Mouse (Mus musculus): ENCODE data around the gene Gm21679. TPM values are rescaled to one million over a fixed set of nuclear protein-coding genes. Genes with fewer than 3 reads are reported as not detected.
"Not testable (repeated sequence)": the region's sequence is repeated elsewhere in the genome, so short reads cannot be mapped to it uniquely, and the experiment has no call there.

Gene Gm21679
- not detected in 2 replicates for total RNA-seq (2012; rRNA removed)
- polyA plus RNA-seq (2012; ENCODE audit: insufficient read depth in 1 of 2, insufficient read length in 2 of 2, low read depth in 1 of 2, low replicate concordance in 2 of 2, missing spikeins in 1 of 2): not detected

GRCm38 (mm10) chrY:29683270-29683669, at the start of gene Gm21679:
Gm21679 (minus strand) TSS chrY:29683370.
- H3K4me3 ChIP-seq (ENCODE audit: control insufficient read depth in 1 of 2, insufficient read depth in 1 of 2, low read depth in 2 of 2, low read length in 2 of 2); H3K79me2 ChIP-seq (ENCODE audit: control insufficient read depth, insufficient read depth, low read length, poor library complexity); H3K27me3 ChIP-seq (ENCODE audit: control insufficient read depth in 1 of 2, insufficient read depth in 2 of 2, low read length in 2 of 2); H3K27ac ChIP-seq (ENCODE audit: control insufficient read depth, low read depth, low read length); H3K36me3 ChIP-seq (ENCODE audit: control insufficient read depth in 1 of 2, insufficient read depth in 2 of 2, low read length in 2 of 2); DNase-seq (ENCODE audit: low read depth, low spot score); H3K9ac ChIP-seq (ENCODE audit: control insufficient read depth, low read depth, low read length, poor library complexity, severe bottlenecking); H3K4me1 ChIP-seq (ENCODE audit: control insufficient read depth in 1 of 2, insufficient read depth in 2 of 2, low read length in 2 of 2); H3K9me3 ChIP-seq (replicated peaks; ENCODE audit: insufficient read depth, low read length): not testable (repeated sequence)
